8 mouse cellular contexts compared by ENCODE assay signal in genomic region chr19:60225899-60226844, GRCm38 (mm10). TPM values are rescaled to one million over a fixed set of nuclear protein-coding genes. Genes with fewer than 3 reads are reported as not detected.
DNase-seq lines count a peak whose midpoint lies in the region; ATAC-seq lines count a peak whose summit lies in the region.

Gene Fam204a, minus strand, starts transcription at chr19:60226701.

- peak within 1 kb of the TSS; percentile 56 for H3K4me3 ChIP-seq in intestine, embryonic 14.5 days (ENCODE audit: low read depth, low read length)

- H3K9me3 ChIP-seq in intestine, embryonic 14.5 days (ENCODE audit: control insufficient read depth, low read length): no peaks in the 10 kb centered on the region

- intact Hi-C loops in gastrocnemius, postnatal 14 days (cut with DNase I; ENCODE audit: low total_unique reads): no loop called here
- intact Hi-C loops in left cerebral cortex, postnatal 14 days (cut with DNase I): no loop called here

- peak within 1 kb of the TSS; percentile 99 for H3K27ac ChIP-seq in intestine, embryonic 14.5 days (ENCODE audit: low read depth)

- peak; percentile 96 for DNase-seq in adipocyte (ENCODE audit: low spot score)
- peak; percentile 98 for DNase-seq in embryo, embryonic 10 days (ENCODE audit: low spot score)
- peak; percentile 93 for DNase-seq in gastrocnemius, postnatal 14 days
- peak; percentile 97 for DNase-seq in intestine, embryonic 14.5 days (ENCODE audit: low spot score)
- peak; percentile 97 to 98 for DNase-seq in left cerebral cortex, postnatal 14 days (ENCODE audit: low spot score in 2 of 2)
- DNase-seq in mesoderm, embryonic 11.5 days (ENCODE audit: low read depth, low spot score): peak; percentile 95
- DNase-seq in right cerebral cortex, postnatal 36 days (ENCODE audit: low spot score in 2 of 2): peak; percentile 93 to 95
- DNase-seq in yolk sac, embryonic 10.5 days (ENCODE audit: low spot score): peak; percentile 93

- no peaks in the 10 kb centered on the region for H3K27me3 ChIP-seq in intestine, embryonic 14.5 days (replicated peaks; ENCODE audit: control insufficient read depth, insufficient read depth, low read length)

- ATAC-seq in intestine, embryonic 14.5 days (replicated peaks; ENCODE audit: low FRiP score, low TSS enrichment, low read depth): peak; percentile 100

- WGBS in intestine, embryonic 14.5 days: under 1% methylated on average over 68 of the region's 68 CpGs

- peaks cover 11% of the 10 kb centered on the region for H3K4me1 ChIP-seq in intestine, embryonic 14.5 days (replicated peaks; ENCODE audit: control insufficient read depth, insufficient read depth, low read length)

- peak within 1 kb of the TSS; percentile 63 for H3K4me2 ChIP-seq in intestine, embryonic 14.5 days (ENCODE audit: low read length)

- peaks cover 3% of the 10 kb centered on the region; the same call in 1 of the 2 replicates for H3K36me3 ChIP-seq in intestine, embryonic 14.5 days (ENCODE audit: control insufficient read depth, insufficient read depth, low read length)

- peak within 1 kb of the TSS; percentile 92 for H3K9ac ChIP-seq in intestine, embryonic 14.5 days (ENCODE audit: low read length)

RNA-seq across cellular contexts. Expression of gene Fam204a, which starts in this region (rescaled TPM):
- total RNA-seq in gastrocnemius, postnatal 14 days (2021): 10 to 100 TPM; 24.7 to 26.9 TPM
- 45.7 and 57.0 TPM in 2 replicates for polyA plus RNA-seq in intestine, embryonic 14.5 days (2014; fragmentation: Nextera tagmentation; extraction: Ambion mirVana)
- 10 to 100 TPM; 30.7 TPM for total RNA-seq in left cerebral cortex, postnatal 14 days (2021)

Comparison
In these comparisons a context has a peak if more than half of its experiments do, and no peak if none do; other contexts are left out.
1. Peak in every context shown above with its lines: DNase-seq, ATAC-seq, H3K4me3 ChIP-seq and H3K27ac ChIP-seq.